Mouse (Mus musculus): ENCODE results near the gene Serpind1.

Serpind1 gene

GRCm38 (mm10) chr16:17356031-17356430, 24.9 kb downstream of the Serpind1 start:
- DNase-seq: no peak

- peak; percentile 30 for DNase-seq
Measured at GRCm38 (mm10) chr16:17358787-17359186, 27.6 kb downstream of the Serpind1 start.

- DNase-seq: no peak
Measured at GRCm38 (mm10) chr16:17382306-17382705, 51.1 kb downstream of the Serpind1 start.

GRCm38 (mm10) chr16:17383594-17384326, 52.6 kb downstream of the Serpind1 start:
- no peak for DNase-seq

GRCm38 (mm10) chr16:17392784-17393183, 61.6 kb downstream of the Serpind1 start:
- no peak for DNase-seq

All from right cerebral cortex, postnatal 25 days (tissue).